Mouse (Mus musculus): Measurements from ENCODE around the gene Csrnp1. TPM values are rescaled to one million over a fixed set of nuclear protein-coding genes. Genes with fewer than 3 reads are reported as not detected.

Gene Csrnp1
- polyA plus RNA-seq, 1 experiment from 2014 or later: 1.6 TPM

GRCm38 (mm10) chr9:119978151-119978810 lies 6.2 kb downstream of the Csrnp1 start:
- H3K27me3 ChIP-seq (ENCODE audit: control insufficient read depth, insufficient read depth, low read length): peaks cover 5% of the 10 kb centered on the region; the same call in 1 of the 2 replicates
- H3K27ac ChIP-seq (ENCODE audit: low read depth, low read length): no peak overlapping the region
- H3K4me1 ChIP-seq (replicated peaks; ENCODE audit: control insufficient read depth, insufficient read depth, low read length): peaks cover 30% of the 10 kb centered on the region
- no peak overlapping the region for H3K9ac ChIP-seq (ENCODE audit: low read length)
- no peaks in the 10 kb centered on the region for H3K9me3 ChIP-seq (ENCODE audit: control insufficient read depth, low read length)
- no peak overlapping the region for H3K4me3 ChIP-seq (ENCODE audit: low read depth, low read length)
- H3K36me3 ChIP-seq (ENCODE audit: control insufficient read depth, insufficient read depth, low read length): no peaks in the 10 kb centered on the region
- H3K4me2 ChIP-seq (ENCODE audit: low read depth, low read length, severe bottlenecking): no peak overlapping the region
- WGBS: 60% methylated on average over 9 of the region's 9 CpGs
- DNase-seq (ENCODE audit: low spot score): no peak
- ATAC-seq (replicated peaks; ENCODE audit: low FRiP score): no peak

- no peaks in the 10 kb centered on the region; the same call in 1 of the 2 replicates for H3K27me3 ChIP-seq (ENCODE audit: control insufficient read depth, insufficient read depth, low read length)
- H3K4me2 ChIP-seq (ENCODE audit: low read depth, low read length, severe bottlenecking): no peak overlapping the region
- no peaks in the 10 kb centered on the region for H3K9me3 ChIP-seq (ENCODE audit: control insufficient read depth, low read length)
- WGBS: 63% methylated on average over 5 of the region's 5 CpGs
- peaks cover 24% of the 10 kb centered on the region for H3K4me1 ChIP-seq (replicated peaks; ENCODE audit: control insufficient read depth, insufficient read depth, low read length)
- H3K36me3 ChIP-seq (ENCODE audit: control insufficient read depth, insufficient read depth, low read length): no peaks in the 10 kb centered on the region
- no peak for ATAC-seq (replicated peaks; ENCODE audit: low FRiP score)
- no peak overlapping the region for H3K9ac ChIP-seq (ENCODE audit: low read length)
- no peak for DNase-seq (ENCODE audit: low spot score)
- no peak overlapping the region for H3K4me3 ChIP-seq (ENCODE audit: low read depth, low read length)
- no peak overlapping the region for H3K27ac ChIP-seq (ENCODE audit: low read depth, low read length)
Observed at GRCm38 (mm10) chr9:119977557-119978060, 6.8 kb downstream of the Csrnp1 start.

GRCm38 (mm10) chr9:119976704-119977556 lies 7.5 kb downstream of the Csrnp1 start:
- ATAC-seq (replicated peaks; ENCODE audit: low FRiP score): no peak
- H3K36me3 ChIP-seq (ENCODE audit: control insufficient read depth, insufficient read depth, low read length): no peaks in the 10 kb centered on the region
- H3K4me1 ChIP-seq (replicated peaks; ENCODE audit: control insufficient read depth, insufficient read depth, low read length): peaks cover 17% of the 10 kb centered on the region
- no peaks in the 10 kb centered on the region for H3K9me3 ChIP-seq (ENCODE audit: control insufficient read depth, low read length)
- DNase-seq (ENCODE audit: low spot score): no peak
- H3K9ac ChIP-seq (ENCODE audit: low read length): no peak overlapping the region
- no peak overlapping the region for H3K27ac ChIP-seq (ENCODE audit: low read depth, low read length)
- no peak overlapping the region for H3K4me2 ChIP-seq (ENCODE audit: low read depth, low read length, severe bottlenecking)
- no peaks in the 10 kb centered on the region for H3K27me3 ChIP-seq (ENCODE audit: control insufficient read depth, insufficient read depth, low read length)
- no peak overlapping the region for H3K4me3 ChIP-seq (ENCODE audit: low read depth, low read length)
- 68% methylated on average over 17 of the region's 17 CpGs for WGBS

- Histone ChIP-seq H3K9ac (ENCODE audit: low read length) (no peak overlapping the region), H3K27me3 (ENCODE audit: control insufficient read depth, insufficient read depth, low read length) (no peaks in the 10 kb centered on the region), H3K36me3 (ENCODE audit: control insufficient read depth, insufficient read depth, low read length) (no peaks in the 10 kb centered on the region), H3K4me3 (ENCODE audit: low read depth, low read length) (no peak overlapping the region), H3K4me1 (replicated peaks; ENCODE audit: control insufficient read depth, insufficient read depth, low read length) (peaks cover 2% of the 10 kb centered on the region; the same call in 1 of the 2 replicates), H3K27ac (ENCODE audit: low read depth, low read length) (no peak overlapping the region), H3K4me2 (ENCODE audit: low read depth, low read length, severe bottlenecking) (no peak overlapping the region), H3K9me3 (ENCODE audit: control insufficient read depth, low read length) (no peaks in the 10 kb centered on the region)
- ATAC-seq (replicated peaks; ENCODE audit: low FRiP score) (no peak), DNase-seq (ENCODE audit: low spot score) (no peak)
- WGBS: 98% methylated on average over 4 of the region's 4 CpGs
Observed at GRCm38 (mm10) chr9:119975286-119975685, 9.2 kb downstream of the Csrnp1 start.

- no peak overlapping the region for H3K27ac ChIP-seq (ENCODE audit: low read depth, low read length)
- no peaks in the 10 kb centered on the region for H3K36me3 ChIP-seq (ENCODE audit: control insufficient read depth, insufficient read depth, low read length)
- 85% methylated on average over 5 of the region's 5 CpGs for WGBS
- H3K9me3 ChIP-seq (ENCODE audit: control insufficient read depth, low read length): no peaks in the 10 kb centered on the region
- ATAC-seq (replicated peaks; ENCODE audit: low FRiP score) (no peak), DNase-seq (ENCODE audit: low spot score) (no peak)
- no peak overlapping the region for H3K4me2 ChIP-seq (ENCODE audit: low read depth, low read length, severe bottlenecking)
- H3K9ac ChIP-seq (ENCODE audit: low read length): no peak overlapping the region
- H3K4me1 ChIP-seq (replicated peaks; ENCODE audit: control insufficient read depth, insufficient read depth, low read length): peaks cover 2% of the 10 kb centered on the region; the same call in 1 of the 2 replicates
- H3K27me3 ChIP-seq (ENCODE audit: control insufficient read depth, insufficient read depth, low read length): no peaks in the 10 kb centered on the region
- no peak overlapping the region for H3K4me3 ChIP-seq (ENCODE audit: low read depth, low read length)
Observed at GRCm38 (mm10) chr9:119974609-119975008, 9.8 kb downstream of the Csrnp1 start.

GRCm38 (mm10) chr9:119973869-119974520 lies 10.5 kb downstream of the Csrnp1 start:
- Histone ChIP-seq H3K9ac (ENCODE audit: low read length) (no peak overlapping the region), H3K9me3 (ENCODE audit: control insufficient read depth, low read length) (no peaks in the 10 kb centered on the region), H3K36me3 (ENCODE audit: control insufficient read depth, insufficient read depth, low read length) (no peaks in the 10 kb centered on the region), H3K27me3 (ENCODE audit: control insufficient read depth, insufficient read depth, low read length) (no peaks in the 10 kb centered on the region), H3K4me3 (ENCODE audit: low read depth, low read length) (no peak overlapping the region), H3K27ac (ENCODE audit: low read depth, low read length) (no peak overlapping the region), H3K4me2 (ENCODE audit: low read depth, low read length, severe bottlenecking) (no peak overlapping the region), H3K4me1 (replicated peaks; ENCODE audit: control insufficient read depth, insufficient read depth, low read length) (no peaks in the 10 kb centered on the region; the same call in 1 of the 2 replicates)
- DNase-seq (ENCODE audit: low spot score) (no peak), ATAC-seq (replicated peaks; ENCODE audit: low FRiP score) (no peak)
- whole genome bisulfite sequencing: 87% methylated on average over 27 of the region's 27 CpGs

- Histone ChIP-seq H3K4me3 (ENCODE audit: low read depth, low read length) (no peak overlapping the region), H3K9ac (ENCODE audit: low read length) (no peak overlapping the region), H3K27me3 (ENCODE audit: control insufficient read depth, insufficient read depth, low read length) (no peaks in the 10 kb centered on the region), H3K4me2 (ENCODE audit: low read depth, low read length, severe bottlenecking) (no peak overlapping the region), H3K36me3 (ENCODE audit: control insufficient read depth, insufficient read depth, low read length) (no peaks in the 10 kb centered on the region), H3K9me3 (ENCODE audit: control insufficient read depth, low read length) (no peaks in the 10 kb centered on the region), H3K4me1 (replicated peaks; ENCODE audit: control insufficient read depth, insufficient read depth, low read length) (no peaks in the 10 kb centered on the region; the same call in 1 of the 2 replicates), H3K27ac (ENCODE audit: low read depth, low read length) (no peak overlapping the region)
- ATAC-seq (replicated peaks; ENCODE audit: low FRiP score) (no peak), DNase-seq (ENCODE audit: low spot score) (no peak)
- WGBS: 97% methylated on average over 23 of the region's 23 CpGs
Observed at GRCm38 (mm10) chr9:119973281-119973680, 11.2 kb downstream of the Csrnp1 start.

- Histone ChIP-seq H3K9me3 (ENCODE audit: control insufficient read depth, low read length) (no peaks in the 10 kb centered on the region), H3K4me3 (ENCODE audit: low read depth, low read length) (no peak overlapping the region), H3K36me3 (ENCODE audit: control insufficient read depth, insufficient read depth, low read length) (no peaks in the 10 kb centered on the region), H3K4me2 (ENCODE audit: low read depth, low read length, severe bottlenecking) (no peak overlapping the region), H3K4me1 (replicated peaks; ENCODE audit: control insufficient read depth, insufficient read depth, low read length) (no peaks in the 10 kb centered on the region; the same call in 1 of the 2 replicates), H3K27ac (ENCODE audit: low read depth, low read length) (no peak overlapping the region), H3K27me3 (ENCODE audit: control insufficient read depth, insufficient read depth, low read length) (no peaks in the 10 kb centered on the region), H3K9ac (ENCODE audit: low read length) (no peak overlapping the region)
- ATAC-seq (replicated peaks; ENCODE audit: low FRiP score): no peak
- no peak for DNase-seq (ENCODE audit: low spot score)
- 93% methylated on average over 12 of the region's 12 CpGs for WGBS
Observed at GRCm38 (mm10) chr9:119972582-119972981, 11.9 kb downstream of the Csrnp1 start.

Measured in forebrain, embryonic 11.5 days (tissue).